Mouse (Mus musculus) heart, postnatal 25 days (tissue): ENCODE measurements around the gene Acox3. TPM values are rescaled to one million over a fixed set of nuclear protein-coding genes. Genes with fewer than 3 reads are reported as not detected.

Experiments used
- DNase-seq: peaks from one replicate; pipeline ENCODE4 v3.0.0; 2022; ENCODE audit warnings: low spot score
- intact Hi-C: fragments of 180-260 bp; cut with DNase I; formaldehyde crosslinking; loops from one replicate; pipeline ENCODE4 v1.15.1; 2025
- total RNA-seq, 2 experiments: library from RNA; stranded (reverse); gene quantifications; 2 replicates each; pipeline ENCODE4 v1.2.3; 2021

The Acox3 gene
- total RNA-seq, 2 experiments from 2014 or later = 23.3 to 27.2 TPM

- DNase-seq = peak; percentile 40
- intact Hi-C loops = no loop called here
These were observed 24.9 kb downstream of the Acox3 start for GRCm38 (mm10) chr5:35607784-35608183.

- DNase-seq = no peak
- intact Hi-C loops = no loop called here
These were observed 25.7 kb downstream of the Acox3 start for GRCm38 (mm10) chr5:35608559-35608958.

GRCm38 (mm10) chr5:35609381-35609780 is 26.5 kb downstream of the Acox3 start:
- DNase-seq = peak; percentile 71
- intact Hi-C loops = no loop called here

- no peak for DNase-seq
- intact Hi-C loops = no loop called here
These were observed 27.1 kb downstream of the Acox3 start for GRCm38 (mm10) chr5:35609971-35610370.

GRCm38 (mm10) chr5:35610381-35610780 is 27.5 kb downstream of the Acox3 start:
- intact Hi-C loops = no loop called here
- no peak for DNase-seq

GRCm38 (mm10) chr5:35611170-35611569 is 28.3 kb downstream of the Acox3 start:
- intact Hi-C loops = no loop called here
- no peak for DNase-seq

- intact Hi-C loops = no loop called here
- DNase-seq = no peak
These were observed 29.1 kb downstream of the Acox3 start for GRCm38 (mm10) chr5:35611900-35612299.

GRCm38 (mm10) chr5:35612722-35613121 is 29.9 kb downstream of the Acox3 start:
- no peak for DNase-seq
- intact Hi-C loops = no loop called here

GRCm38 (mm10) chr5:35616943-35617342 is 34.1 kb downstream of the Acox3 start:
- intact Hi-C loops = no loop called here
- DNase-seq = no peak

GRCm38 (mm10) chr5:35621114-35621513 is 38.3 kb downstream of the Acox3 start:
- intact Hi-C loops = no loop called here
- DNase-seq = no peak

GRCm38 (mm10) chr5:35623831-35624230 is 41.0 kb downstream of the Acox3 start:
- intact Hi-C loops = no loop called here
- DNase-seq = no peak

- intact Hi-C loops = no loop called here
These were observed 42.0 kb downstream of the Acox3 start for GRCm38 (mm10) chr5:35624751-35625239.

GRCm38 (mm10) chr5:35626408-35626807 is 43.6 kb downstream of the Acox3 start:
- intact Hi-C loops = no loop called here
- DNase-seq = no peak

More at GRCm38 (mm10) chr5:35624751-35625239, 42.0 kb downstream of the Acox3 start:
- peak; percentile 86 for DNase-seq

GRCm38 (mm10) chr5:35627307-35627840 is 44.5 kb downstream of the Acox3 start:
- no peak for DNase-seq
- intact Hi-C loops = no loop called here

- intact Hi-C loops = no loop called here
- DNase-seq = peak; percentile 83
These were observed 45.8 kb downstream of the Acox3 start for GRCm38 (mm10) chr5:35628685-35629084.

- no peak for DNase-seq
- intact Hi-C loops = no loop called here
These were observed 46.5 kb downstream of the Acox3 start for GRCm38 (mm10) chr5:35629333-35629732.

- intact Hi-C loops = loop anchor here (5.0 kb wide), 1 partner anchor 42 kb away; no protein-coding TSS in a partner anchor
- no peak for DNase-seq
These were observed 47.9 kb downstream of the Acox3 start for GRCm38 (mm10) chr5:35630706-35631105.

GRCm38 (mm10) chr5:35631224-35631623 is 48.4 kb downstream of the Acox3 start:
- intact Hi-C loops = loop anchor here (5.0 kb wide), 1 partner anchor 41 kb away; no protein-coding TSS in a partner anchor
- DNase-seq = no peak

GRCm38 (mm10) chr5:35631755-35632154 is 48.9 kb downstream of the Acox3 start:
- no peak for DNase-seq
- intact Hi-C loops = loop anchor here (5.0 kb wide), 1 partner anchor 41 kb away; no protein-coding TSS in a partner anchor

GRCm38 (mm10) chr5:35632841-35633240 is 50.0 kb downstream of the Acox3 start:
- peak; percentile 67 for DNase-seq
- intact Hi-C loops = loop anchor here (5.0 kb wide), 1 partner anchor 39 kb away; no protein-coding TSS in a partner anchor

GRCm38 (mm10) chr5:35636016-35636415 is 53.2 kb downstream of the Acox3 start:
- intact Hi-C loops = no loop called here
- DNase-seq = peak; percentile 80
